Mouse (Mus musculus) bone marrow, adult 2 months (tissue): ENCODE measurements around the gene C5ar1.

Experiments
- CTCF ChIP-seq: fragments of 200-500 bp; IDR thresholded peaks from 2 replicates; pipeline ENCODE4 v1.5.1; 2011; ENCODE audit warnings: low read length, control low read depth; ENCODE audit not compliant: control insufficient read depth, insufficient read depth
- POLR2A ChIP-seq: fragments of 200-500 bp; IDR thresholded peaks from 2 replicates; pipeline ENCODE4 v1.6.1; 2011; ENCODE audit warnings: low read depth, mild to moderate bottlenecking, control low read depth, low read length, borderline replicate concordance; ENCODE audit not compliant: control insufficient read depth

DNA sequence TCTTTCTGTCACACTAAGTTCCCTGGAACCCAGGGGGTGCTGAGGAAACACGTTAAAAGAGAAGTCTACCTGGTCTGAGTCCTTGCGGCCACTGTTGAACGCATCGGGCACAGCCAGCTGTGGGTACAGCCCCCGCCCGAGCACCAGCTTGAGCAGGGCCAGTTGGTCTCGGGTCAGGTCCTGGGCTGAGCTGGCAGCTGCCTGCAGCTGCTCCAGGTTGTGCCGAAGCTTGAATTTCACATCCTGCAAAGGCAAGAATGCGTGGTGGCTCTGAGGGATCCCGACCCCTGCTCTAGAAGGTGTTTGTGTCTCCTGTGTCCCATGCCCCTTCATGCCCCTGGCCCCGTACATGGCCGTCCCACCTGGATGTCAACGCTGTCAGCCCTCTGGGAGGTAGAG, 55.8 kb downstream of the C5ar1 start:
- no peak; the same call in 1 of the 2 replicates for TF ChIP-seq POLR2A
- no peak for TF ChIP-seq CTCF
